ENCODE assay signal across 8 mouse cellular contexts in genomic region chr11:119339637-119340036, GRCm38 (mm10). TPM values are rescaled to one million over a fixed set of nuclear protein-coding genes. Genes with fewer than 3 reads are reported as not detected.
DNase-seq lines count a peak whose midpoint lies in the region.

No protein-coding gene starts in this region.

- WGBS in heart, embryonic 10.5 days = 11% methylated on average over 5 of the region's 5 CpGs

- no peak overlapping the region for H3K4me3 ChIP-seq in heart, embryonic 10.5 days

- H3K36me3 ChIP-seq in heart, embryonic 10.5 days = no peaks in the 10 kb centered on the region

- peak; percentile 63 for DNase-seq in heart, adult 8-10 months (ENCODE audit: low spot score)
- DNase-seq in heart, adult 11 months = no peak
- peak; percentile 79 to 93 for DNase-seq in adrenal gland, adult (ENCODE audit: inconsistent age in 2 of 2, low spot score in 1 of 2)
- DNase-seq in embryo, embryonic 10.5 days (ENCODE audit: low spot score) = peak; percentile 92
- DNase-seq in heart, embryonic 10.5 days (ENCODE audit: low spot score) = peak; percentile 86
- DNase-seq in layer of hippocampus, adult 8-10 months (ENCODE audit: low spot score in 2 of 2) = peak; percentile 54 to 82
- peak; percentile 86 for DNase-seq in lung, postnatal 14 days
- peak; percentile 54 to 68 for DNase-seq in spleen, postnatal 14 days (ENCODE audit: low spot score in 2 of 2)

- H3K27ac ChIP-seq in heart, embryonic 10.5 days = no peak overlapping the region

- peaks cover 13% of the 10 kb centered on the region for H3K4me1 ChIP-seq in heart, embryonic 10.5 days

- H3K9me3 ChIP-seq in heart, embryonic 10.5 days = no peaks in the 10 kb centered on the region

- H3K27me3 ChIP-seq in heart, embryonic 10.5 days (ENCODE audit: insufficient read depth, poor library complexity, severe bottlenecking) = no peaks in the 10 kb centered on the region

RNA-seq across cellular contexts. Expression of gene Sgsh, which starts 15.7 kb away (rescaled TPM):
- 1 to 10 TPM; 4.6 to 5.6 (median 5.3) TPM for total RNA-seq in heart, adult 8-10 months (2022)
- polyA plus RNA-seq in heart, embryonic 10.5 days (2016; fragmentation: Nextera tagmentation; extraction: Ambion mirVana) = 7.1 and 7.9 TPM in 2 replicates
- 1 to 10 TPM; 5.9 to 8.0 (median 7.0) TPM for total RNA-seq in layer of hippocampus, adult 8-10 months (2022)

RNA-seq across cellular contexts. Expression of gene Slc26a11, which starts 15.7 kb away (rescaled TPM):
- total RNA-seq in heart, adult 8-10 months (2022) = 1 to 10 TPM; 2.3 to 4.6 (median 3.1) TPM
- polyA plus RNA-seq in heart, embryonic 10.5 days (2016; fragmentation: Nextera tagmentation; extraction: Ambion mirVana) = 10.8 and 11.2 TPM in 2 replicates
- 1 to 10 TPM; 6.0 to 6.9 (median 6.3) TPM for total RNA-seq in layer of hippocampus, adult 8-10 months (2022)

RNA-seq across cellular contexts. Expression of gene Card14, which starts 32.1 kb away (rescaled TPM):
- under 1 TPM in 2 of 4 experiments, not detected in 2; 0.13 to 0.14 TPM for total RNA-seq in heart, adult 8-10 months (2022)
- 0.24 and 0.48 TPM in 2 replicates for polyA plus RNA-seq in heart, embryonic 10.5 days (2016; fragmentation: Nextera tagmentation; extraction: Ambion mirVana)
- under 1 TPM; 0.36 to 0.71 (median 0.52) TPM for total RNA-seq in layer of hippocampus, adult 8-10 months (2022)

RNA-seq across cellular contexts. Expression of gene Eif4a3, which starts 39.7 kb away (rescaled TPM):
- total RNA-seq in heart, adult 8-10 months (2022) = 10 to 100 TPM; 57.7 to 77.2 (median 66.8) TPM
- 366 and 405 TPM in 2 replicates for polyA plus RNA-seq in heart, embryonic 10.5 days (2016; fragmentation: Nextera tagmentation; extraction: Ambion mirVana)
- 10 to 100 TPM; 89.1 to 93.4 (median 90.6) TPM for total RNA-seq in layer of hippocampus, adult 8-10 months (2022)

RNA-seq across cellular contexts. Expression of gene Rnf213, which starts 53.3 kb away (rescaled TPM):
- total RNA-seq in heart, adult 8-10 months (2022) = 10 to 100 TPM; 11.1 to 16.0 (median 13.2) TPM
- polyA plus RNA-seq in heart, embryonic 10.5 days (2016; fragmentation: Nextera tagmentation; extraction: Ambion mirVana) = 7.5 and 9.5 TPM in 2 replicates
- 1 to 10 TPM; 3.6 to 8.6 (median 6.1) TPM for total RNA-seq in layer of hippocampus, adult 8-10 months (2022)
